Comparison of ENCODE assay signal across 8 mouse cellular contexts in the genomic region with DNA sequence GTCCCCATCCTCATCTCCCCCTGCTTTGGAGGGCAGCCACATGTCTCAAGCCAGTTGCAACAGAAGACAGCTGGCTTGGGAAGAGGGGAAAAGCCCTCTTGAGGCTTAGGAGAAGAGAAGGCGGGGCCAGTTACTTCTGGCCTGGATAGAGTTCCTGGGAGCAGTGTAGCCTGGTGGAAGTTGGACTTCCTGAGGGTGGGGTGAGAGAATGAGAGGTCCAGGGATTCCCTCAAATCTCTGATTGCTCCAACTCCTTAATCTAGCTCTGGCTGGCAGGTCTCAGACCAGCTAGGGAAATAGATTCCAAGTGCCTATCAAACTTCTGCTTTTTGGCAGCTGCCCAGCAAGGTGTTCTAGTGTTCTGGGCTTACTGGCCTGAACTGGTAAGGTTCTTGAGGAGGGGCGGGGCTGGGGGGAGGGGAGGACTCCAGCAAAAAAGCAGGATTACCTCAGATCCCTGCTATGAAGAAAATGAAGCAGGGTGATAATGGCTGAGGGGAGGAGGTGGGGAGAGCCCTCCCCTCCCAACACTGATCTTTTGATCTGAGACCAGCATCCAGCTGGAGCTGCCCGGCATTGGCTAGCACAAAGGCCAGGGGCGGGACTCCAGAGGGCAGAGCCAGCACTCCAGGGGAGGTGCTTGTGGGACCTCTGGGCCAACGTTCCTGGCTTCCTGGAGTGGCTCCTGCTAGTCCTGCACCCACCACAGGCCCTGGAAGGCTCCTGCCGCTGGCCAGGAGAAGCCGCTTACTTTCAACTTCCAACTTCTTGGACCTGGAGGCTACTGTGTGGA.
DNase-seq lines count a peak whose midpoint lies in the region; ATAC-seq and TF ChIP-seq lines count a peak whose summit lies in the region.

No protein-coding gene starts in this region.

- peak overlapping the region; percentile 54 for H3K9ac ChIP-seq in liver, postnatal 0 days (replicated peaks)

- H3K27me3 ChIP-seq in liver, postnatal 0 days (ENCODE audit: insufficient read depth, low read length) = no peaks in the 10 kb centered on the region

- DNase-seq in WW6 (ENCODE audit: low read depth, low spot score) = peak; percentile 74
- peak; percentile 82 for DNase-seq in embryo, embryonic 11 days
- DNase-seq in heart, adult 18-20 months = peak; percentile 74 to 88
- peak; percentile 95 for DNase-seq in kidney, adult 11 months
- DNase-seq in liver, postnatal 0 days = peak; percentile 69
- peak; percentile 86 for DNase-seq in ovary, adult 18-20 months (ENCODE audit: low spot score)
- DNase-seq in left cerebral cortex, postnatal 14 days (ENCODE audit: low spot score in 2 of 2) = no peak

- TF ChIP-seq EP300 in liver, postnatal 0 days (IDR thresholded peaks at IDR 0.05; ENCODE audit: low read depth) = no peak

- H3K36me3 ChIP-seq in liver, postnatal 0 days (replicated peaks; ENCODE audit: insufficient read depth, low read length) = no peaks in the 10 kb centered on the region

- peak; percentile 80 for ATAC-seq in liver, postnatal 0 days
- no peak for ATAC-seq in erythroblast, adult 5-6 weeks (replicated peaks; ENCODE audit: low FRiP score, poor library complexity, severe bottlenecking)

- no peak overlapping the region; the same call in 1 of the 2 replicates for H3K27ac ChIP-seq in liver, postnatal 0 days (ENCODE audit: low read depth)

- peaks cover 59% of the 10 kb centered on the region for H3K4me1 ChIP-seq in liver, postnatal 0 days (ENCODE audit: insufficient read depth)

- 0 out of 2 replicates have a peak overlapping the region, but pooled peaks have one; percentile 10 for H3K4me3 ChIP-seq in liver, postnatal 0 days (ENCODE audit: low read depth, low read length)

- peak overlapping the region; percentile 58 for H3K4me2 ChIP-seq in liver, postnatal 0 days (ENCODE audit: low read depth, low read length)

- 33% methylated on average over 7 of the region's 7 CpGs for WGBS in liver, postnatal 0 days (ENCODE audit: insufficient replicate concordance)

- intact Hi-C loops in left cerebral cortex, postnatal 14 days (cut with DNase I) = no loop called here

- TF ChIP-seq CTCF in liver, postnatal 0 days (IDR thresholded peaks at IDR 0.05; ENCODE audit: low read depth) = no peak

- no peaks in the 10 kb centered on the region for H3K9me3 ChIP-seq in liver, postnatal 0 days (ENCODE audit: low read length)

Comparison
In these comparisons a context has a peak if more than half of its experiments do, and no peak if none do; other contexts are left out.
1. DNase-seq: peak in WW6 (single experiment), embryo, embryonic 11 days (single experiment), heart, adult 18-20 months (2 of 2), kidney, adult 11 months (single experiment), liver, postnatal 0 days (single experiment) and ovary, adult 18-20 months (single experiment); none in left cerebral cortex, postnatal 14 days (0 of 2).